8 mouse cellular contexts compared by ENCODE assay signal in the genomic region with DNA sequence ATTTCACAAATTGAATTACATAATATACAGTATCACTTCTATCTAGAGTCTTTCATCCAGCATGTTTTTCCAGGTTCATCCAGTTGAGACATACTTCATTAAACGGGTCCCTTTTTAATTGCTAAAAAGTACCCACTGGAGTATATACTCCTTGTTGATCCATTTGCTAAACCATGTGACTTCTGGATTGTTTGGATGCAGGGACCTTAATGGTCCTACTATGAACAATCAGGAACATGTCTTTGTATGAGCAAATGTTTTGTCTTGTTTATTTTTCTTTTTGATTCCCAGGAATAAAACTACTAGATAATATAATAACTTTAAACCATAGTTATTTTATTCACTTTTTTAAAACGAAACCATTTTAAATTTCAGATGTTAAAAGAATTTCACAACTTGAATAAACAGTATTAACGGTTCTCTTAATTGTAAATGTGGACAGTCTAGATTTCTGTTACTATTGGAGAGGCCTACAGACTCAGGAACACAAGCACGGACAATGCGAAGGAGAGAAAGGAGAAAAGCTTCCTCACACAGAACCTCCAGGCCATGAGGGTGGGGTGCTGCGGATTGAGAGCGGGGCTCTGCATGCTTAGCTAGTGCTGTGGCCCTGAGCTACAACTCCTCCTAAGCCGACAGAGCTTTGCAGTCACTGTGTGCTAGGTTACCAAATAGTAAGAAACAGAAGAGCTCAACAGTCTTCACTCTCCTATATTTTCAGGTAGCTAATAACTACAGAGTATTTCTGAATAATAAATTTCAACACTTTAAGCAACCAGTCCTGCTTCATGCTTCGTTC. TPM values are rescaled to one million over a fixed set of nuclear protein-coding genes. Genes with fewer than 3 reads are reported as not detected.
DNase-seq lines count a peak whose midpoint lies in the region; ATAC-seq and TF ChIP-seq lines count a peak whose summit lies in the region.

No protein-coding gene starts in this region.

- H3K36me3 ChIP-seq in kidney, adult 2 months (ENCODE audit: control insufficient read depth, insufficient read depth, low read length), result peaks cover 2% of the 10 kb centered on the region; the same call in 1 of the 2 replicates
- H3K36me3 ChIP-seq in heart, embryonic 14.5 days (ENCODE audit: control insufficient read depth, insufficient read depth, low read length), result peaks cover 7% of the 10 kb centered on the region

- peak overlapping the region; percentile 55 for H3K4me3 ChIP-seq in kidney, adult 2 months (ENCODE audit: insufficient read depth, low read depth, low read length)
- H3K4me3 ChIP-seq in heart, embryonic 14.5 days (ENCODE audit: control insufficient read depth in 1 of 2, insufficient read depth in 1 of 2, low read depth in 1 of 2, low read length in 2 of 2), result peak overlapping the region; percentile 53 to 61

- peak overlapping the region; percentile 90 for H3K27ac ChIP-seq in kidney, adult 2 months (ENCODE audit: insufficient read depth, low read depth, low read length)
- H3K27ac ChIP-seq in heart, embryonic 14.5 days (replicated peaks in 1 of 2; ENCODE audit: control insufficient read depth in 1 of 2, insufficient read depth in 1 of 2, low read depth in 2 of 2, low read length in 2 of 2), result peak overlapping the region; percentile 64 to 83

- H3K4me2 ChIP-seq in heart, embryonic 14.5 days (ENCODE audit: low read length), result peak overlapping the region; percentile 86

- DNase-seq in kidney, adult 2 months, result peak; percentile 19
- DNase-seq in kidney, postnatal 10 days, result no peak
- DNase-seq in adipocyte (ENCODE audit: low spot score), result peak; percentile 22
- DNase-seq in left cerebral cortex, adult 11 months (ENCODE audit: low spot score), result no peak
- no peak for DNase-seq in left cerebral cortex, adult 8-10 months (ENCODE audit: low spot score in 2 of 2)
- DNase-seq in right cerebral cortex, postnatal 4 days, result no peak

- peaks cover 14% of the 10 kb centered on the region for H3K4me1 ChIP-seq in kidney, adult 2 months (ENCODE audit: control insufficient read depth, insufficient read depth, low read length)
- peaks cover 7 to 45% of the 10 kb centered on the region in 2 experiments for H3K4me1 ChIP-seq in heart, embryonic 14.5 days (ENCODE audit: control insufficient read depth in 2 of 2, insufficient read depth in 2 of 2, low read length in 2 of 2)

- 44% methylated on average over 9 of the region's 9 CpGs for WGBS in kidney, adult 2 months
- 56% methylated on average over 9 of the region's 9 CpGs for WGBS in heart, embryonic 14.5 days

- no peaks in the 10 kb centered on the region for H3K9me3 ChIP-seq in heart, embryonic 14.5 days (ENCODE audit: control insufficient read depth, low read length)

- TF ChIP-seq CTCF in kidney, adult 2 months (conservative IDR thresholded peaks at IDR 0.05; ENCODE audit: insufficient read depth, insufficient read length, low read depth, low read length), result no peak

- TF ChIP-seq POLR2A in kidney, adult 2 months (IDR thresholded peaks at IDR 0.05; ENCODE audit: low read depth, low read length), result no peak

- peak overlapping the region; percentile 87 for H3K9ac ChIP-seq in heart, embryonic 14.5 days (ENCODE audit: low read length)

- ATAC-seq in heart, embryonic 14.5 days (ENCODE audit: insufficient number of reproducible peaks, insufficient read depth, low FRiP score, low read depth), result no peak
- peak; percentile 15 for ATAC-seq in megakaryocyte progenitor cell, adult 5-6 weeks (replicated peaks; ENCODE audit: poor library complexity)

- H3K27me3 ChIP-seq in kidney, adult 2 months (replicated peaks; ENCODE audit: control insufficient read depth, insufficient read depth, low read length), result no peaks in the 10 kb centered on the region
- H3K27me3 ChIP-seq in heart, embryonic 14.5 days (ENCODE audit: control insufficient read depth, insufficient read depth, low read length), result no peaks in the 10 kb centered on the region

RNA-seq across cellular contexts. Expression of a gene that starts 19.2 kb away (rescaled TPM):
- polyA plus RNA-seq in kidney, adult 2 months (2012; rRNA removed), result 5.5 and 9.8 TPM in 2 replicates
- 46.2 and 47.9 TPM in 2 replicates for polyA plus RNA-seq in heart, embryonic 14.5 days (2014; fragmentation: Nextera tagmentation; extraction: Ambion mirVana)
- 37.8 and 37.9 TPM in 2 replicates for total RNA-seq in megakaryocyte progenitor cell, adult 5-6 weeks (2015)
- total RNA-seq in megakaryocyte progenitor cell, adult 5-6 weeks (2017), result 39.3 and 43.5 TPM in 2 replicates
- 10 to 100 TPM; 62.7 to 70.1 (median 65.9) TPM for total RNA-seq in left cerebral cortex, adult 8-10 months (2022)

RNA-seq across cellular contexts. Expression of a gene that starts 19.3 kb away (rescaled TPM):
- 40.8 and 49.0 TPM in 2 replicates for polyA plus RNA-seq in kidney, adult 2 months (2012; rRNA removed)
- polyA plus RNA-seq in heart, embryonic 14.5 days (2014; fragmentation: Nextera tagmentation; extraction: Ambion mirVana), result 113 and 117 TPM in 2 replicates
- total RNA-seq in megakaryocyte progenitor cell, adult 5-6 weeks (2015), result 149 and 188 TPM in 2 replicates
- 204 and 275 TPM in 2 replicates for total RNA-seq in megakaryocyte progenitor cell, adult 5-6 weeks (2017)
- total RNA-seq in left cerebral cortex, adult 8-10 months (2022), result 100 to 1,000 TPM in 3 of 4 experiments, 10 to 100 TPM in 1; 98.9 to 115 (median 104) TPM

RNA-seq across cellular contexts. Expression of a gene that starts 24.8 kb away (rescaled TPM):
- polyA plus RNA-seq in kidney, adult 2 months (2012; rRNA removed), result 109 and 146 TPM in 2 replicates
- polyA plus RNA-seq in heart, embryonic 14.5 days (2014; fragmentation: Nextera tagmentation; extraction: Ambion mirVana), result 2.9 and 4.1 TPM in 2 replicates
- 0.22 TPM in 1 of 2 replicates, not detected in the other for total RNA-seq in megakaryocyte progenitor cell, adult 5-6 weeks (2015)
- total RNA-seq in megakaryocyte progenitor cell, adult 5-6 weeks (2017), result not detected in 2 replicates
- 1 to 10 TPM; 3.3 to 6.7 (median 5.0) TPM for total RNA-seq in left cerebral cortex, adult 8-10 months (2022)

Comparison
In these comparisons a context has a peak if more than half of its experiments do, and no peak if none do; other contexts are left out.
1. DNase-seq: peak in kidney, adult 2 months (single experiment) and adipocyte (single experiment); none in kidney, postnatal 10 days (single experiment), left cerebral cortex, adult 11 months (single experiment), left cerebral cortex, adult 8-10 months (0 of 2) and right cerebral cortex, postnatal 4 days (single experiment).